Mouse (Mus musculus) thymus, postnatal 14 days (tissue): ENCODE data around the gene Usp8.

ENCODE experiments used
- DNase-seq: peaks from one replicate; pipeline ENCODE4 v3.0.0; 2021

Usp8 gene

GRCm38 (mm10) chr2:126706759-126707437 lies at the start of gene Usp8:
Usp8 (plus strand) TSS chr2:126707328.
- DNase-seq: peak; percentile 97

DNA sequence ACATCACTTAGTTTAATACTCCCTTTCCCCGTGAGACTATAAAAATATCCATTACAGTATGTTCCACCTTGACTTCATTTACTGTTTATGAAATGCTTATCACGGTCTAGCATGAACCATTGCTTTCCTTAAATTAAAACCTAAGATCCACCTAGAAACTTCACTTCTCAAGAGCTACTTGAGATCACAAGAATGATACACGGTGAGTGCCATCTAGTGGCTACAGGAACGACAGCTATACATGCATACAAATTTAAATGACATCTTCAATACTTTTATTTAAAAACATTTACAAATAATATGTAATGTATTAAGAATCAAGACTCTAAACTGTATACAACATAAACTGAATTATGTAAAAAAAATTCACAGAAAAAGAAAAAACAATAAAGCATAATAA lies 43.6 kb upstream of the Usp8 start:
- peak; percentile 41 for DNase-seq

- no peak for DNase-seq
Observed at GRCm38 (mm10) chr2:126665984-126666383, 41.1 kb upstream of the Usp8 start.

DNA sequence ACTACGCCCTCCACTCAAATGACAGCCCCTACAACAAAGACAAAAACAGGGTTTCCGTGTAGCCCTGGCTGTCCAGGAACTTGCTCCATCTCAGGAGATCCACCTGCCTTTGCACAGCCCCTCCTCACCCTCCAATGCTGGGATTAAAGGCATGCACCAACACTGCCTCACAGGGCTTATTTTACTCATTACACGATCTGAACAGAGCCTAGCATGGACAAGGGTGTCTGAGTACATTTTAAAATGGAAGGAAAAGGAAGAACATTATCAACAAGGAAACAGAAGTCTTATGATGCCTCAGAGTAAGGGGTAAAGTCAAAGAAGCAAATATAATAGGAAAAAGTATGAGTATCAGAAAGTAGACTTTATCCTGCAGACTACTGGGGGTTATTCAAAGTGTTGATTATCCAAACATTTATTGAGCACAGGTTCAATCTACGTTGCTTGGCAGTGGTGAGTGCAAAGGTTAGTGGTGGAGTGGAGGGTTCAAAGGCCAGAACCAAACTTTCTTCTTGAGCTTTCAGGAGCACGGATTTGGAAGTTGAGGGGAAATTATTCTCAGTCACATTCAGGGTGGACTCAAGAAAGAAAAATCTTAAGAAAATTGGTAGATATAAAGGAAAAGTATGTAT lies 38.4 kb upstream of the Usp8 start:
- no peak for DNase-seq

GRCm38 (mm10) chr2:126673317-126674242 lies 33.5 kb upstream of the Usp8 start:
- peak; percentile 54 for DNase-seq

DNA sequence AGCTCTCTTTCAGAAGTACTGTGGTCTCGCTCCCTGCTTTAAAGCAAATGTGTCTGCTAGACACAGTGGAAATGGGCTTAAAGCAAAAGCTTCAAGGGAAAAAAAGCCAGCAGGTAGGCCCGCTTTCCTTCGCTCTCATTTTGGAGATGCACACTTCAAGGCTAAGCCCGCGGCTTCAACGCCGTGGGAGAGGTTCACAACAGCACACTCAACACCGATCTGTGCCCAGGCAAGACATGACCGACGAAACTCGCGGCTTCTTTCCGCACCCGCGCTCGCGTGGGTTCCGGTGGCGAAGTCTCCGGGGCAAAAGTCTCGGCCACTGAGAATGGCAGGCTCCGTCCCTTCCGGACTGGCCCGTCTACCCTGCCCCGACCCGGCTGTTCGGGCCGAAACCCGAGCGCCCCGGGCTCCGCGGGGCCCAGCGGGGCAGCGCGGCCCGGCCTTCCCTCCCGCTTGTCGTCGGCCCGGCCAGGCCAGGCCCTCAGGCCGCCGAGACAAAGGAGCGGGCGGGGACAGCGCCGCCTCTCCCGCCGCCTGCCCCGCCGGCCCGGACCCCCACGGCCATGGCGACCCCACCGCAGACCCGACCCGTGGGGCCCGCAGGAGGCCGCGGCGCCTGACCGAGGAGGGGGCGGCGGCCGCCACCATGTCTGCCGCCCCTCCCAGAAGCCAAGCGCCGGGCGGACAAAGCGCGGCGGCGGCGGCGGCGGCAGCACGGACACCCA lies 32.5 kb upstream of the Usp8 start:
- peak; percentile 64 for DNase-seq

DNA sequence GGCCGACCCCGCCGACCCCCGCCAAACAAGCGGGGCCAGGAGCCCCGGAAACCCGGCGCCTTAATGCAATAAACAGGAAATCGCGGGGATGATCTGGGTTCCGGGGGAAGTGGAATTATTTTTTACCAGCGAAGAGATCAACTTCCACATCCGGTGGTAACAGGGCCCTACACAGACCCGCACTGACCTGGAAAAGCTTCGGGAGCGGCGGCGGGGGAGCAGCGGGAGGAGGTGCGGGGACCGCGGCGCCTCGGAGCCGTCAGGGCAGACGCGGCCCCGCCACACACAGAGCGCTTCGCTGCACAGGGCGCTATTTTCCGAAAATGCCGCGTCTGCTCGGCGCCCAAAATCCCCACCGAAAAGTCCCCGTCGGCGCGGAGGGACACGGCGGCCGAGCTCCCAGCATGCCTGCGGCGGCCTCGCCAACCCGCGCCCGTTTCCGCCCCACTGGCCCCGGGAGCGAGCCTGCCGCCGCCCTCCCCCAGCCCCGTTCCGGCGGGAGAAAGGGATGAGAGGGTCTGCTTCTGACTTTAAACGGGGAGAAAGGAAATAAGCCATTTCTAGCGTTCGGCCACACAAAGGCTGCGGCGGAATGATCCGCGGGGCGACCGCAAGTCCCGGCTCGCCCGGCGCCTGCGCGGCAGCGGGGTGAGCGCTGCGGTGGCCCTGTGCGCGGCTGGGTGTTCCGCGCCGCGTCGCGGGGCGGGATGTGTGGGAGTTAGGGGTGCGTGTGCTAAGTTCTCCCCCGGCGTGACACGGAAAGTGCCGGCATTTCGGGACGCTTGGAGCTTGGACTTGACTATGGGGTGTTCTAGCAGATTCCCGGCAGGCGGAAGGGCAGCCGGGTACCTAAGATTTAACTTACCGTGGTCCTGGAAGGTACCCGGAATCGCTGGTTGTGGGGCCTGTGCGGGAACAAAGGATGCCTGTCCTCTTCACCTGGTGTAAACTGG lies 31.7 kb upstream of the Usp8 start:
- peak; percentile 89 for DNase-seq

DNA sequence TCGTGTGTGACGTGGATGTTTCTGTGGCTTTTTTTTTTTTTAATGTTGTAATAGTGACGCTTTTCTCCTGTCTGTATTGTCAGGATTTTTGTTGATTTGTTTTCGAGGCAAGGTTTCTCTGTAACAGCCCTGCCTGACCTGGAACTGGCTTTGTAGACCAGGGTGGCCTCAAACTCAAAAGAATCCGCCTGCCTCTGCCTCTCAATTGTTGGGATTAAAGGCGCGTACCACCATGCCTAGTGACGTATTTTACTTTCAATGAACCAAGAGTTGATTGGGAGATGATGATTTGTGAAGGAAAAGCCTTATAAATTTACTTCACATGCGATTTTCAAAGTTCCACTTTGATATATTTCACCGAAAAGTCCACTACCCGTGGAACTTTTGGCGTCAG lies 31.0 kb upstream of the Usp8 start, which contains the start of gene Gabpb1:
Gene Gabpb1, minus strand, starts transcription at position 216 of the 394 bp plus-strand sequence.
- no peak for DNase-seq

- DNase-seq: no peak
Observed at GRCm38 (mm10) chr2:126677366-126677765, 29.8 kb upstream of the Usp8 start.

DNA sequence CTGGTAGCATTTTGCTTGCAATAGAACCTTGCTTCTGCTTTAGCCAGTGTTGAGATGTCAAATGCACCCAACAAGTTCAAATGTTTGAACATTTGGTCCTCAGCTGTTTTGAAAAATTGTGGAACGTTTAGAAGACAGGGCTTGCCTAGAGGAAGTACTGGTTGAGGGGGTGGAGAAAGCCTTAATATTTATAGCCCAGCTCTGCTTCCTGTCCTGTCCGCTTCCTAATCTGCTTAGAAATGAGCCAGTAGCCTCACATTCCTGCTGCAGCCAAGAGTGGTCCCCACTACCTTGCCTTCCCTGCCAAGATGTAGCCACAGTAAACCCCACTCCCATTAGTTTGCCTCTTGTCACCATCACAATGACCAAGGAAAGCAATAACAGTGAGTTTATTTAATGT lies 24.8 kb upstream of the Usp8 start:
- DNase-seq: no peak

DNA sequence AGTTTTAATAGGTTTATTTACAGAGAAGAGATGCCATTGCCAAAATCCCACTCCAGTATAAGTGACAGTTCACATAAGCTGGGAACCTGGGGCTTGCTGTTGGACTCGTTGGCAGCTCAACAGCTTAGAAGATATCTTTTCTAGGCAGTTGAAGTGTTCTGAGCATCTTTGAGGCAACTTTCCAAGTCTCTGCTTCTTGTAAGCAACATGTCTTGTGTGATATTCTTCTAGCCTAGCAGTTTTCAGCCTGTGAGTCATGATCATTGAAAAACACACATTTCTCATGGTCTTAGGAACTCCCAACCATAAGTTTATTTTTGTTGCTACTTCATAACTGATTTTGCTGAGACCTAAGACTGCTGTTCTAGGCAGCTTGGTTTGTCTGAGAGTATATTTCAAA lies 24.2 kb upstream of the Usp8 start:
- no peak for DNase-seq

GRCm38 (mm10) chr2:126691290-126691689 lies 15.8 kb upstream of the Usp8 start:
- no peak for DNase-seq

GRCm38 (mm10) chr2:126695285-126695684 lies 11.8 kb upstream of the Usp8 start:
- DNase-seq: no peak

GRCm38 (mm10) chr2:126707438-126707779 lies 281 bp downstream of the Usp8 start:
- no peak for DNase-seq

DNA sequence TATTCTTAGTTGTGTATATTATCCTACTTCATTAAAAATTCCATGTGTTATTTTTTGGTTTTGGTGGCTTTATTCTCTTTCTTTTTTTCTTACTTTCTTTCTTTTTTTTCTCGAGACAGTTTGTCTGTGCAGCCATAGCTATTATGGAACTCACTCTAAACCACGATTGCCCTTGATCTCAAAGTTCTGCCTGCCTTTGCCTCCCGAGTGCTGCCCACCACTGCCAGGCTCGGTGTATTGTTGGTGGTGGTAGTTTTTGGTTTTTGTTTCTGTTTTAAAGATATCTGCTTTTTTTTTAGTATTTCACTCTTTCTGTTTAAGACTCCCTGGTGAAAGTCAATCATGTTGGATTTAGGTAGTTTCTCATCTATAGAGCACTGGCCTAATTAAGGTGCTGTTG lies 1.2 kb downstream of the Usp8 start:
- DNase-seq: no peak

GRCm38 (mm10) chr2:126712526-126712925 lies 5.4 kb downstream of the Usp8 start:
- no peak for DNase-seq

GRCm38 (mm10) chr2:126712950-126713349 lies 5.8 kb downstream of the Usp8 start:
- no peak for DNase-seq

DNA sequence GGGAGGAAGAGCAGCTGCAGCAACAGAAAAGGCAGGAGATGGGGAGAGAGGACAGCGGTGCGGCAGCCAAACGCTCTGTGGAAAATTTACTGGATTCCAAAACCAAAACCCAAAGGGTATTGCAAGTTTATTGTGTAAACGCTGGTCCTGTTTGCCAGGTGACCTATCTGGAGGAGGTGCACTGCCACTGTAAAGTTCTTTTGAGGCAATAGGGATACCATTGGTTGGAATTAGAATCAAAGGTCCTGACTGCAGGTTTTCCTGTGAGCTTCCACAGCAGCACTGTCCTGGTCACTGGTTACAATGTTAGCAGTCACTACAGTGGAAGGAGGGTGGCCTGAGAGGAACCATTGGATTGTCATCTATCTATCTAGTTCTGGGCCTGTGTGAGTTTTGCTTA lies 22.1 kb downstream of the Usp8 start:
- no peak for DNase-seq

GRCm38 (mm10) chr2:126730502-126730901 lies 23.4 kb downstream of the Usp8 start:
- DNase-seq: no peak

- no peak for DNase-seq
Observed at GRCm38 (mm10) chr2:126735339-126736073, 28.4 kb downstream of the Usp8 start.

GRCm38 (mm10) chr2:126740314-126740713 lies 33.2 kb downstream of the Usp8 start:
- DNase-seq: no peak
